Mouse (Mus musculus) heart, embryonic 15.5 days (tissue): ENCODE results near the gene Dclk3. TPM values are rescaled to one million over a fixed set of nuclear protein-coding genes. Genes with fewer than 3 reads are reported as not detected.

Source experiments
- ATAC-seq: fragments of 200-750 bp; cut with Nextera tagmentation; replicated peaks from 2 replicates; pipeline ENCODE4 v1.8.0; 2017; ENCODE audit warnings: low read depth, moderate TSS enrichment; ENCODE audit not compliant: insufficient number of reproducible peaks, insufficient read depth, low FRiP score
- H3K27ac ChIP-seq: fragments of 300-500 bp; sonication (generic); 2 replicates; pipeline ENCODE4 v1.5.1; 2015; ENCODE audit warnings: mild to moderate bottlenecking, inconsistent platforms
- H3K27me3 ChIP-seq: fragments of 300-500 bp; sonication (generic); 2 replicates; pipeline ENCODE4 v1.6.1; 2015; ENCODE audit warnings: inconsistent platforms
- H3K36me3 ChIP-seq: fragments of 300-500 bp; sonication (generic); 2 replicates; pipeline ENCODE4 v1.6.1; 2015; ENCODE audit warnings: mild to moderate bottlenecking, inconsistent platforms
- H3K4me1 ChIP-seq: fragments of 300-500 bp; sonication (generic); replicated peaks from 2 replicates; pipeline ENCODE4 v1.6.1; 2015; ENCODE audit warnings: inconsistent platforms
- H3K4me2 ChIP-seq: fragments of 300-500 bp; sonication (generic); 2 replicates; pipeline ENCODE4 v1.6.1; 2015; ENCODE audit warnings: inconsistent platforms, mild to moderate bottlenecking, moderate library complexity
- H3K4me3 ChIP-seq: fragments of 300-500 bp; sonication (generic); 2 replicates; pipeline ENCODE4 v1.5.1; 2015; ENCODE audit warnings: mild to moderate bottlenecking, inconsistent platforms
- H3K9ac ChIP-seq: fragments of 300-500 bp; sonication (generic); 2 replicates; pipeline ENCODE4 v1.6.1; 2015; ENCODE audit warnings: mild to moderate bottlenecking, inconsistent platforms
- H3K9me3 ChIP-seq: fragments of 300-500 bp; sonication (generic); replicated peaks from 2 replicates; pipeline ENCODE4 v1.6.1; 2016; ENCODE audit warnings: inconsistent platforms
- WGBS: fragments of 180-500 bp; shearing (Covaris S2); methylation state at CpG from one replicate; pipeline ENCODE4 v1.1.7; 2015; ENCODE audit warnings: mixed read lengths; 5-methylcytosine and 5-hydroxymethylcytosine counted together
- polyA plus RNA-seq: library from polyadenylated mRNA; unstranded; fragments of >200 nt; fragmentation: Nextera tagmentation; extraction: Ambion mirVana; gene quantifications from 2 replicates; pipeline ENCODE4 v1.2.1, GENCODE M21; 2015

The Dclk3 gene
- polyA plus RNA-seq, 1 experiment from 2014 or later = 0.53 TPM

DNA sequence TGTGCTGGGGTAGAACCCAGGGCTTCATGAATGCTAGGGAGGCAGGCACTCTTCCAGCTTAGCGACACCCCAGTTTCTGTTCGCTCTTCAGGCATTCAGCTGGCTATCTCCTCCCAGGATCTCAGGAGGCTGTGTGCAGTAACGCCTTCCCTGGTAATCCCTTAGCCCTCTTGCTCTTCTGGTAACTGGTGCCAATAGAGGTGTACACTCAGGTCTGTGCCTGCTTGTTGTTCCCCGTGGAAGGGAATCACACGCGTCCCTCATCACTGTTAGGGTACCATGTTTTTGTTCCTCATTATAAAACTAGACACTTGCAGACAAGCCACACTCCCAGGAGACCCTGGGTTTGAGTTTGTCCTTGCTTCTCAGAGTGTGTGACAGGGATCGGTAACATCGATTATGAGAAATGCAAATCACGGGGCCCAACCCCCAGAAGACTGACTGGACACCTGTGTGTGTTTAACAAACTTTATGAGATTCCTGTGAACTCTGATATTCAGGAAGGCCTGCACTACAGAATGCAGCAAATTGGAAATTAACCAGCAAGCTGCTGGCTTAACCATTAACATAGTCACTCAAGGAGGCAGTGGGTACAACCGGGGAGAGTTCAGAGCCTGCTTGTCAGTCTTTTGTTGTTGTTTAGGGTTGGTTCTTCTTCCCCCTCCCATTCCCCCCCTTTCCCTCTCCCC lies 22.7 kb downstream of the Dclk3 start:
- H3K9ac ChIP-seq = no peak overlapping the region
- H3K36me3 ChIP-seq = no peaks in the 10 kb centered on the region
- H3K4me3 ChIP-seq = no peak overlapping the region
- ATAC-seq = no peak
- peaks cover 10% of the 10 kb centered on the region for H3K4me1 ChIP-seq
- no peak overlapping the region for H3K4me2 ChIP-seq
- H3K9me3 ChIP-seq = no peaks in the 10 kb centered on the region
- no peaks in the 10 kb centered on the region for H3K27me3 ChIP-seq
- 82% methylated on average over 10 of the region's 10 CpGs for WGBS
- H3K27ac ChIP-seq = no peak overlapping the region

- H3K4me2 ChIP-seq = no peak overlapping the region
- H3K9me3 ChIP-seq = no peaks in the 10 kb centered on the region
- 82% methylated on average over 6 of the region's 6 CpGs for WGBS
- H3K4me1 ChIP-seq = no peaks in the 10 kb centered on the region
- H3K4me3 ChIP-seq = no peak overlapping the region
- H3K36me3 ChIP-seq = no peaks in the 10 kb centered on the region
- H3K9ac ChIP-seq = no peak overlapping the region
- no peaks in the 10 kb centered on the region for H3K27me3 ChIP-seq
- H3K27ac ChIP-seq = no peak overlapping the region
- ATAC-seq = no peak
Observed at GRCm38 (mm10) chr9:111465666-111466065, 26.8 kb downstream of the Dclk3 start.

GRCm38 (mm10) chr9:111473686-111474457 lies 35.0 kb downstream of the Dclk3 start:
- WGBS = 61% methylated on average over 21 of the region's 21 CpGs
- Histone ChIP-seq H3K36me3 (no peaks in the 10 kb centered on the region), H3K4me3 (no peak overlapping the region), H3K4me1 (0 out of 2 replicates have a peak, but pooled peaks cover 3% of the 10 kb centered on the region), H3K9me3 (no peaks in the 10 kb centered on the region), H3K9ac (no peak overlapping the region), H3K27ac (no peak overlapping the region), H3K4me2 (no peak overlapping the region), H3K27me3 (no peaks in the 10 kb centered on the region)
- no peak for ATAC-seq

GRCm38 (mm10) chr9:111474458-111474745 lies 35.5 kb downstream of the Dclk3 start:
- H3K36me3 ChIP-seq = no peaks in the 10 kb centered on the region
- H3K4me2 ChIP-seq = no peak overlapping the region
- H3K9me3 ChIP-seq = no peaks in the 10 kb centered on the region
- 0 out of 2 replicates have a peak, but pooled peaks cover 3% of the 10 kb centered on the region for H3K4me1 ChIP-seq
- no peaks in the 10 kb centered on the region for H3K27me3 ChIP-seq
- no peak overlapping the region for H3K4me3 ChIP-seq
- 74% methylated on average over 3 of the region's 3 CpGs for WGBS
- H3K9ac ChIP-seq = no peak overlapping the region
- H3K27ac ChIP-seq = no peak overlapping the region
- ATAC-seq = no peak

DNA sequence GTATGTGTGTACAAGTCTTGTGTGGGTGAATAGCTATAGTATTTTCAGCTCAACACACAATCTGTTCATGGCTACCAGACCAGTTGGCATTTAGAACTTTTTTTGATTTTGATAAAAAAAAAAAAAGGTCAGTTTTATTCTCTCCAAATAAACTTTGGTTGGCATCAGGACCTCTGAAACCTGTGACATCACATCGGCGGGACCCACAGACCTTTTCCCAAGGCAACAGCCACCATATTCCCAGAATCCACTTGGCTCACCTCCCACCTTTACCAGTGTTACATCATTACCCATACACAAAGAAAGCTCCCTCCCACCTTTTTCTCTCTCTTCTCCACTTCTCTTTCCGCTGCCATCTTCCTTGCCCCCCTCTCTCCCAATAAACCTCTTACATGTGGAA lies 36.4 kb downstream of the Dclk3 start:
- H3K9me3 ChIP-seq = no peaks in the 10 kb centered on the region
- 94% methylated on average over 3 of the region's 3 CpGs for WGBS
- H3K9ac ChIP-seq = no peak overlapping the region
- ATAC-seq = no peak
- no peak overlapping the region for H3K4me3 ChIP-seq
- H3K27me3 ChIP-seq = no peaks in the 10 kb centered on the region
- H3K4me1 ChIP-seq = 0 out of 2 replicates have a peak, but pooled peaks cover 3% of the 10 kb centered on the region
- H3K36me3 ChIP-seq = no peaks in the 10 kb centered on the region
- H3K4me2 ChIP-seq = no peak overlapping the region
- H3K27ac ChIP-seq = no peak overlapping the region

DNA sequence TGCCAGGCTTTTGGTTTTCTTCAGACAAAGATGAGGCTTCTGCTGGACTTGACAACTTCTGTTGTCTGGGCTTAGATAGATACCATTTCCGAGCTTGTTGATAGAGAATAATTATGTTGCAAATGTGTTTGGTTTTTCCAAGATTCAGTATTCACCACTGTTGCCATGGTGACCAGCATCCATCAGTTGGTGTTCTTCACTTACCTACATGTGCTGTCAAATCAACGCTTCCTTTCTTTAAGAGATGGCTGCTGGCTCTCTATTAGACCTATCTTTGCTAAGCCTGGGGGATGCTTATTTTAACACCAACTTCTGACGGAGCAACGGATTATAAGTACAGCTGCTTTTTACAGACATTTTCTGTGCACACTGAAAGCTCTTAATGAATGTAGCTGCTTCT lies 37.1 kb downstream of the Dclk3 start:
- H3K4me1 ChIP-seq = 0 out of 2 replicates have a peak, but pooled peaks cover 3% of the 10 kb centered on the region
- no peak overlapping the region for H3K27ac ChIP-seq
- no peaks in the 10 kb centered on the region for H3K9me3 ChIP-seq
- WGBS = 75% methylated on average over 4 of the region's 4 CpGs
- no peaks in the 10 kb centered on the region for H3K36me3 ChIP-seq
- H3K9ac ChIP-seq = no peak overlapping the region
- H3K4me2 ChIP-seq = no peak overlapping the region
- H3K4me3 ChIP-seq = no peak overlapping the region
- ATAC-seq = no peak
- H3K27me3 ChIP-seq = no peaks in the 10 kb centered on the region

DNA sequence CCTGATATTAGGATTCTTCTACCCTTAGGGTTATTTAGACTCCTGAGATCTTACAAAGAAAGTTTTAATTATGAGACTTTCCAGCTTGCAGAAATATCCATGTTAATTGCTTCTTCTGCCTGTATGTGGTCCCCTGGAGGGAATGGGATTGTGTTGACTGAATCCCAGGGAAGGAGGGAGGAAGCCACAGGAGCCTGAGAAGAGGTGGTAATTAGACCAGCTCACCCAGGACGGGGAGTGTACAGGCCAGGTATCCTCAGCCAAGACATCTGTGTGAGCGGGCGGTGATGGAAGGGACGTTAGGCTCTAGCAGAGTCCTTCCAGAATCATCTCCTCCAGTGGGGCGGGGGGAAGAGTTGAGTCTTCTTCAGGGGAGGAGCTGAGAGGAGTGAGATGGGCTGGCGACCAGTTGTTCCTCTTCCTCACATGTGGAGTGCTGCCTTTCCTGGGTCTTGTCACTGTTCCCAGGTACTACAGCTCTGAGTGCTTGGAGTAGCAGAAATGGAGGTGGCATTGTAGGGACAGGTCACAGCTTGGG lies 37.7 kb downstream of the Dclk3 start:
- Histone ChIP-seq H3K27ac (no peak overlapping the region), H3K4me3 (no peak overlapping the region), H3K9ac (no peak overlapping the region), H3K27me3 (no peaks in the 10 kb centered on the region), H3K4me1 (0 out of 2 replicates have a peak, but pooled peaks cover 3% of the 10 kb centered on the region), H3K9me3 (no peaks in the 10 kb centered on the region), H3K36me3 (no peaks in the 10 kb centered on the region), H3K4me2 (no peak overlapping the region)
- WGBS = 78% methylated on average over 6 of the region's 6 CpGs
- no peak for ATAC-seq

DNA sequence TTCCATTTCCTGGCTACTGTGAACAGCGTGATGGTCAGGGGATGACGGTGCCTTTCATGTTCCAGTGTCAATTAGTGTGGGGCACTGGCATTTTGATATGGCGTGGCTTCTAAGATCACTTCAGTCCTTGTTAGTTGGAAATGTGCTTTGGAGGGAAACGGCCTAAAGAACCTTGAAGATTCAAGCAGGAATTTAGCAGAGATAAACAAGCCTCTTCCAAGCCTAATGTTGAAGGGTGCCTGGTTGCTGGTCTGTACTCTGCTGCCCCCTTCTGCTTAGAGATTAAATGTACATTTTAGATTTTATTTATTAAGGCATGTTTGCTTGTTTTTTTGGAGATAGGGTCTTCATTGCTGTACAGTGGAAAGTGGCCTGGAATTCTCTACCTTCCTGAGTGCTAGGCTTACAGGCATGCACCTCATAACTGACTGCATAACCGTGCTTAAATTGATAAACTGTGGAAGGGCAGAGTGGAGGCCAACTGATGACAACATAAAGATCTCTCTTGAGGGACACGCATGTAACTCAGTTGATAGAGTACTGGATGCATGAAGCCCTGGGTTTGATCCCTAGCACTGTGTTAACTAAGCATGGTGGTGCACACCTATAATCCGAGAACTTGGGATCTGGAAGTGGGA lies 40.1 kb downstream of the Dclk3 start:
- no peaks in the 10 kb centered on the region for H3K27me3 ChIP-seq
- no peak for ATAC-seq
- 50% methylated on average over 7 of the region's 7 CpGs for WGBS

DNA sequence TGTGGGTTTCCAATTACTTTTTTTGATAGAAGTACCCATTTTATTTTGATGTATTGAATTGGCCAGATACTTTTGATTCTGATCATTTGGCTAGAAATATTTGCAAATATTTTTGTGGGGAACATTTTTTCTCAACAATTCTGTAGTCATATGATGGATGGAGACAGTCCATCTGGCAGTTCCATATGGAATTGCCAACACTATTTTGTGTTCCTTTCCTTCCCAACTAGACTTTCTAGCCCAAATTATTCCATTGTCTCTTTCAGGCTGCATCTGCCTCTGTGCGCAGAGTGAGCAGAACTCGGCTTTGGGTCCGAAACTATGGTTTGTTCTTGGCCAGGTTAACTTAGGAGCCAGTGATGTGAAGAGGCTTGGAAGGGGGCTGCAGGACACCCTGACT lies 42.1 kb downstream of the Dclk3 start:
- no peaks in the 10 kb centered on the region for H3K27me3 ChIP-seq
- WGBS = 80% methylated on average over 3 of the region's 3 CpGs
- H3K27ac ChIP-seq = no peak overlapping the region
- no peak overlapping the region for H3K4me2 ChIP-seq
- H3K4me1 ChIP-seq = no peaks in the 10 kb centered on the region
- no peaks in the 10 kb centered on the region for H3K36me3 ChIP-seq
- no peak overlapping the region for H3K9ac ChIP-seq
- H3K4me3 ChIP-seq = no peak overlapping the region
- no peak for ATAC-seq
- H3K9me3 ChIP-seq = no peaks in the 10 kb centered on the region

More for the DNA sequence above, 40.1 kb downstream of the Dclk3 start:
- Histone ChIP-seq H3K9me3 (no peaks in the 10 kb centered on the region), H3K4me2 (no peak overlapping the region), H3K27ac (no peak overlapping the region), H3K4me3 (no peak overlapping the region), H3K36me3 (no peaks in the 10 kb centered on the region), H3K9ac (no peak overlapping the region), H3K4me1 (no peaks in the 10 kb centered on the region)

DNA sequence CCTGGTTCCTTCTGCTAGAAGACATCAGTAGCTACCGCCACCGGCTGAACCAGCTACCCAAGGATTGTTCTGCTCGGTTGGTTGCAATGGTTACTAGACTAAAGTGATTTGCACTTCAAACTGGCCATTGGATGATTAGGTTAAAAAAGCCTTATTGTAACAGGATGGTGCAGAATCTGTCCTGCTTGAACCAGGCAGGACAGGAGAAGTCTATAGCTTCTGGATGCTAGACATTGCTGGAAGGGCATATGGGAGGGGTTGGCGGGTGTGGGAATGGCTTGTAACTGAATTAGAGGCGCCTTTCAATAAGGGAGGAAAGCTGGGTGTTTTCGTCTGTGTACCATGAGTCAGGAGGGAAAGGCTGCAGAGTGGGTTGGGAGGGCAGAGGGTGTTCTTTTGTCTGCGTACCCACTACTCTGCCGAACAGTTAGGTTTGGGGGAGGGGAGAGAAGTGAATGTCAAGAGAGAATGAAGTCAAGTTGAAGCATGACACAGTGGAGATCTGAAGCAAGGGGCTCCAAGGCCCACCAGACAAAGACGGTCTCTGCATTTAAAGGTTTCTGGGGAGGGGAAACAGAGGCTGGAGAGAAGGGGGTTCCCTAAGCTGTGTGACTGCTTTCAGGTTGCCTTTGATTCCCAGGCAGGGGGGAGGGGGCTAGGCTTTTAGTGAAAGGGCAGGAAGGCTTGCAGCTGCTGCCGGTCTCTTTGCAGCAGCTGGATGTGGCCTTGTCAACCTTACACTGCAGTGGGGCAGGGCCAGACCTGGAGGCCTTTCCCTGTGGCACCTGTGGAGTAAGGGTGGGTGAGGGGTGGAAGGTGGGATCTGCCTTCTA lies 48.0 kb downstream of the Dclk3 start:
- H3K36me3 ChIP-seq = no peaks in the 10 kb centered on the region
- H3K4me1 ChIP-seq = no peaks in the 10 kb centered on the region
- no peak overlapping the region for H3K27ac ChIP-seq
- no peak overlapping the region for H3K4me3 ChIP-seq
- no peaks in the 10 kb centered on the region for H3K9me3 ChIP-seq
- WGBS = 64% methylated on average over 10 of the region's 10 CpGs
- no peak for ATAC-seq
- H3K9ac ChIP-seq = no peak overlapping the region
- no peak overlapping the region for H3K4me2 ChIP-seq
- 0 out of 2 replicates have a peak, but pooled peaks cover 2% of the 10 kb centered on the region for H3K27me3 ChIP-seq

DNA sequence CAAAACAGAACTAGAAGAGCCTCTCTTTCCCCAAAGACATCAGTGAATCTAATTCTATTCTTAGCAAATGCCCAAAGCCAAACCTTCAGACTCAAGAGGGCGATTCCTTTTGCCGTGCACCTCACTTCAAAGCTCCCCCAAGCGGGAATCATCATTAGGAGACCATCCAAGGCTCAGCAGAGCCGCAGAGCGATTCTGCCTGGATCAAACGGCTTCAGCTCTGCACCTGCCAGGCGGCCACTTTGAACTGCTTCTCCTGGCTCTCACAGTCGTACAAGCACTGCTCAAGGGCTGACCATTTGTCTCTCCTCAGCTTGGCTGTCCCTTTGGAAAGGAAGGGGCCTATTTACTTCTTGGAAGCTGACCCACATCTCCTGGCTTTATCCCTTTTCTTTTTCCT lies 51.7 kb downstream of the Dclk3 start:
- no peak overlapping the region for H3K4me2 ChIP-seq
- H3K9me3 ChIP-seq = no peaks in the 10 kb centered on the region
- no peak overlapping the region for H3K9ac ChIP-seq
- H3K27ac ChIP-seq = no peak overlapping the region
- H3K4me3 ChIP-seq = no peak overlapping the region
- 0 out of 2 replicates have a peak, but pooled peaks cover 2% of the 10 kb centered on the region for H3K27me3 ChIP-seq
- WGBS = 22% methylated on average over 8 of the region's 8 CpGs
- no peak for ATAC-seq
- no peaks in the 10 kb centered on the region for H3K36me3 ChIP-seq
- H3K4me1 ChIP-seq = no peaks in the 10 kb centered on the region
